Mouse (Mus musculus): ENCODE measurements around the gene 1700037H04Rik. TPM values are rescaled to one million over a fixed set of nuclear protein-coding genes. Genes with fewer than 3 reads are reported as not detected.

The 1700037H04Rik gene
- polyA plus RNA-seq, 1 experiment from 2014 or later: 84.8 TPM

DNA sequence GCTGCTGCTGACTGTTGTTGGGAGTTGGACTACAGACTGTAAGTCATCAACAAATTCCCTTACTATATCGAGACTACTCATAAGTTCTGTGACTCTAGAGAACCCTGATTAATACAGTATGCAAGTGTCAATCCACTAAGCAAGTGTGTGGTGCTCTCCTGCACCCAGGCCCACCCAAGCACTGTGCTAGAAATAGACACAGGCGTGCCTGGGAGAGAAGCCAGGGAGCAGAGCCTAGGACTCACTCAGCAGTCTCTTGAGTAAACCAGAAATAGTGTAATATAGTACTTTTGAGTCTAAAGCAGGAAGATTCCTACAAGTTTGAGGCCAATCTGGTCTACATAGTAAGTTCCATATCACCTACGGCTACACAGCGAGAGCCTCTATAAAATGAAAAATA lies 55.9 kb downstream of the 1700037H04Rik start:
- DNase-seq (ENCODE audit: low spot score) (no peak), ATAC-seq (replicated peaks; ENCODE audit: low FRiP score, low read depth) (no peak)
- no peak overlapping the region for H3K9ac ChIP-seq (ENCODE audit: low read depth, low read length)
- H3K36me3 ChIP-seq (ENCODE audit: insufficient read depth, low read length): no peaks in the 10 kb centered on the region
- no peaks in the 10 kb centered on the region for H3K27me3 ChIP-seq (ENCODE audit: insufficient read depth, low read length)
- H3K4me1 ChIP-seq (replicated peaks; ENCODE audit: insufficient read depth, low read length): no peaks in the 10 kb centered on the region
- no peaks in the 10 kb centered on the region for H3K9me3 ChIP-seq (replicated peaks; ENCODE audit: low read length)
- no peak overlapping the region for H3K27ac ChIP-seq
- 78% methylated on average over 4 of the region's 4 CpGs for WGBS
- TF ChIP-seq CTCF (IDR thresholded peaks at IDR 0.05; ENCODE audit: low read depth): no peak
- H3K4me3 ChIP-seq (replicated peaks; ENCODE audit: low read depth, low read length): no peak overlapping the region
- no peak overlapping the region for H3K4me2 ChIP-seq (ENCODE audit: low read length)

DNA sequence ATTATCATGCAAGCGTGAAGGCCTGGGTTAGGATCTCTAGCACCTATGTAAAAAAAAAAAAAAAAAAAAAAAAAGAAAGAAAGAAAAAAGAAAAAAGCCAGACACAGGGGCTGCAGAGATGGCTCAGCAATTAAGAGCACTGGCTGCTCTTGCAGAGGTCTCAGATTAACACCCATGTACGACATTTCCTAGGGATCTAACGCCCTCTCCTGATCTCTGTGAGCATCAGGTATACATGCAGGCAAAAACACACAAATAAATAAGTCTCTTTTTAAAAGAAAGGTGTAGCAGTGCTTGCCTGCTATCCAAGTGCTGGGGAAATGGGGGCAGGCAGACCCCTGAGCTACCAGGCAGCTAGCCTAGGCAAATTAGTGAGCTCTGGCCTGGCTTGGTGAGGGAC lies 58.4 kb downstream of the 1700037H04Rik start:
- H3K9me3 ChIP-seq (replicated peaks; ENCODE audit: low read length): no peaks in the 10 kb centered on the region
- no peak for DNase-seq (ENCODE audit: low spot score)
- WGBS: 66% methylated on average over 3 of the region's 3 CpGs
- no peak overlapping the region for H3K27ac ChIP-seq
- no peaks in the 10 kb centered on the region for H3K4me1 ChIP-seq (replicated peaks; ENCODE audit: insufficient read depth, low read length)
- no peaks in the 10 kb centered on the region for H3K27me3 ChIP-seq (ENCODE audit: insufficient read depth, low read length)
- no peak overlapping the region for H3K4me2 ChIP-seq (ENCODE audit: low read length)
- H3K9ac ChIP-seq (ENCODE audit: low read depth, low read length): no peak overlapping the region
- no peak for TF ChIP-seq CTCF (IDR thresholded peaks at IDR 0.05; ENCODE audit: low read depth)
- no peak for ATAC-seq (replicated peaks; ENCODE audit: low FRiP score, low read depth)
- H3K36me3 ChIP-seq (ENCODE audit: insufficient read depth, low read length): no peaks in the 10 kb centered on the region
- H3K4me3 ChIP-seq (replicated peaks; ENCODE audit: low read depth, low read length): no peak overlapping the region

DNA sequence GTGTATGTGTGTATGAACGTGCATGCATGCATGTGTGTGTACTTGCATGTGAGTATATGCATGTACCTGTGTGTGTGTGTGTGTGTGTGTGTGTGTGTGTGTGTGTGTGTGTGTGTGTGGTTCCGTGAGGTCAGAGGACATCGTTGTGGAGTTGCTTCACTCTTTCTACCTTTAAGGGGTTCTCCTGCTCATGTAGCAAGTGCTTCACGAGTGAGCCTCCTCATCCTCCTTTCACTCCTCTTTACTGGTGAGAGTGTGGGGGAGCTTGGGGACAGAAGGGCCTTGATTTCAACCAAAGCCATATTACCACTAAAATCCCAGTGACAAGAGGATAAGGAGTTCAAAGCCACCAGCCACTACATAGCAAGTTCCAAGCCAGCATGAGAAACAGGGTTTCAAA lies 62.8 kb downstream of the 1700037H04Rik start:
- Histone ChIP-seq H3K4me3 (replicated peaks; ENCODE audit: low read depth, low read length) (no peak overlapping the region), H3K9ac (ENCODE audit: low read depth, low read length) (no peak overlapping the region), H3K4me2 (ENCODE audit: low read length) (no peak overlapping the region), H3K36me3 (ENCODE audit: insufficient read depth, low read length) (no peaks in the 10 kb centered on the region), H3K4me1 (replicated peaks; ENCODE audit: insufficient read depth, low read length) (peaks cover 6% of the 10 kb centered on the region; the same call in 1 of the 2 replicates), H3K27me3 (ENCODE audit: insufficient read depth, low read length) (no peaks in the 10 kb centered on the region), H3K27ac (peak overlapping the region; percentile 34; the same call in 1 of the 2 replicates), H3K9me3 (replicated peaks; ENCODE audit: low read length) (no peaks in the 10 kb centered on the region)
- no peak for TF ChIP-seq CTCF (IDR thresholded peaks at IDR 0.05; ENCODE audit: low read depth)
- ATAC-seq (replicated peaks; ENCODE audit: low FRiP score, low read depth) (no peak), DNase-seq (ENCODE audit: low spot score) (no peak)
- WGBS: 75% methylated on average over 4 of the region's 4 CpGs

Other genes starting within 250 kb of the 1700037H04Rik start
- gene Gfra4, start 117.0 kb downstream of the 1700037H04Rik start, polyA plus RNA-seq (2015; fragmentation: Nextera tagmentation; extraction: Ambion mirVana): 14.2 and 14.5 TPM in 2 replicates
- 1.1 and 1.9 TPM in 2 replicates for gene Adam33, start 96.3 kb downstream of the 1700037H04Rik start, polyA plus RNA-seq (2015; fragmentation: Nextera tagmentation; extraction: Ambion mirVana)
- 0.33 and 0.41 TPM in 2 replicates for gene Siglec1, start 73.3 kb downstream of the 1700037H04Rik start, polyA plus RNA-seq (2015; fragmentation: Nextera tagmentation; extraction: Ambion mirVana)
- 9.4 and 9.8 TPM in 2 replicates for gene Hspa12b, start 32.8 kb downstream of the 1700037H04Rik start, polyA plus RNA-seq (2015; fragmentation: Nextera tagmentation; extraction: Ambion mirVana)
- not detected in 2 replicates for gene Gm11037, start 26.6 kb downstream of the 1700037H04Rik start, polyA plus RNA-seq (2015; fragmentation: Nextera tagmentation; extraction: Ambion mirVana)
- gene Cenpb, start 20.0 kb upstream of the 1700037H04Rik start, polyA plus RNA-seq (2015; fragmentation: Nextera tagmentation; extraction: Ambion mirVana): 13.1 and 15.3 TPM in 2 replicates
- 36.1 and 39.0 TPM in 2 replicates for gene Cdc25b, start 26.9 kb upstream of the 1700037H04Rik start, polyA plus RNA-seq (2015; fragmentation: Nextera tagmentation; extraction: Ambion mirVana)
- 3.7 and 4.0 TPM in 2 replicates for gene Spef1, start 27.2 kb upstream of the 1700037H04Rik start, polyA plus RNA-seq (2015; fragmentation: Nextera tagmentation; extraction: Ambion mirVana)
- gene Ap5s1, start 47.0 kb upstream of the 1700037H04Rik start, polyA plus RNA-seq (2015; fragmentation: Nextera tagmentation; extraction: Ambion mirVana): 29.9 and 33.4 TPM in 2 replicates
- 31.8 and 34.2 TPM in 2 replicates for gene Mavs, start 74.0 kb upstream of the 1700037H04Rik start, polyA plus RNA-seq (2015; fragmentation: Nextera tagmentation; extraction: Ambion mirVana)
- 32.1 and 36.7 TPM in 2 replicates for gene Pank2, start 102.4 kb upstream of the 1700037H04Rik start, polyA plus RNA-seq (2015; fragmentation: Nextera tagmentation; extraction: Ambion mirVana)
- gene Rnf24, start 192.8 kb upstream of the 1700037H04Rik start, polyA plus RNA-seq (2015; fragmentation: Nextera tagmentation; extraction: Ambion mirVana): 2.6 and 2.9 TPM in 2 replicates